In genomic region chr9:13871631-13872030, GRCm38 (mm10) we compare ENCODE assay signal across 20 mouse cellular contexts.
"Had no signal": no experiment of that assay in that cellular context is flagged by ENCODE, and none has a peak within 500 bp of the region (broad histone marks: within the 10 kb centered on the region; RNA-seq: fewer than 3 reads in every experiment).

No protein-coding gene starts in this region.

- DNase-seq: liver, postnatal 0 days; lung, adult 2 months; lung, postnatal 4 days; retina, postnatal 1 day; right cerebral cortex, adult 18-20 months; right cerebral cortex, postnatal 25 days; right cerebral cortex, postnatal 4 days; spleen, adult 18-20 months; thymus, adult 2 months; thymus, postnatal 25 days; thymus, postnatal 4 days had no signal

- ATAC-seq: liver, postnatal 0 days; lung, postnatal 0 days; midbrain, embryonic 13.5 days; midbrain, embryonic 15.5 days had no signal

- H3K9me3 ChIP-seq: liver, embryonic 15.5 days; lung, embryonic 15.5 days; midbrain, embryonic 10.5 days; midbrain, embryonic 13.5 days; midbrain, embryonic 15.5 days; neural tube, embryonic 13.5 days; neural tube, embryonic 15.5 days had no signal

- H3K4me1 ChIP-seq: liver, embryonic 15.5 days; lung, embryonic 15.5 days; midbrain, embryonic 10.5 days; midbrain, embryonic 13.5 days; midbrain, embryonic 15.5 days; neural tube, embryonic 13.5 days; neural tube, embryonic 15.5 days had no signal

- H3K4me2 ChIP-seq: liver, embryonic 15.5 days; lung, embryonic 15.5 days; midbrain, embryonic 13.5 days; midbrain, embryonic 15.5 days; neural tube, embryonic 13.5 days; neural tube, embryonic 15.5 days had no signal

- H3K4me3 ChIP-seq: liver, embryonic 15.5 days; lung, embryonic 15.5 days; midbrain, embryonic 10.5 days; midbrain, embryonic 13.5 days; midbrain, embryonic 15.5 days; myocyte; neural tube, embryonic 13.5 days; neural tube, embryonic 15.5 days had no signal

- H3K27ac ChIP-seq: liver, embryonic 15.5 days; lung, embryonic 15.5 days; midbrain, embryonic 10.5 days; midbrain, embryonic 13.5 days; midbrain, embryonic 15.5 days; neural tube, embryonic 13.5 days; neural tube, embryonic 15.5 days had no signal

- H3K36me3 ChIP-seq: liver, embryonic 15.5 days; lung, embryonic 15.5 days; midbrain, embryonic 10.5 days; midbrain, embryonic 13.5 days; midbrain, embryonic 15.5 days; neural tube, embryonic 13.5 days; neural tube, embryonic 15.5 days had no signal

- H3K9ac ChIP-seq: liver, embryonic 15.5 days; liver, postnatal 0 days; lung, embryonic 15.5 days; midbrain, embryonic 13.5 days; midbrain, embryonic 15.5 days; neural tube, embryonic 13.5 days; neural tube, embryonic 15.5 days had no signal

- H3K27me3 ChIP-seq: liver, embryonic 15.5 days; lung, embryonic 15.5 days; midbrain, embryonic 13.5 days; midbrain, embryonic 15.5 days; neural tube, embryonic 13.5 days; neural tube, embryonic 15.5 days had no signal
